Mouse (Mus musculus) stomach, embryonic 14.5 days (tissue): Measurements from ENCODE around the gene Ly75. TPM values are rescaled to one million over a fixed set of nuclear protein-coding genes. Genes with fewer than 3 reads are reported as not detected.

ENCODE experiments used
- ATAC-seq: fragments of 200-750 bp; cut with Nextera tagmentation; 2 replicates; pipeline ENCODE4 v1.8.0; 2017; ENCODE audit warnings: low read depth, moderate TSS enrichment; ENCODE audit not compliant: insufficient number of reproducible peaks, insufficient read depth, low FRiP score
- H3K27ac ChIP-seq: fragments of 300-500 bp; sonication (generic); 2 replicates; pipeline ENCODE4 v1.5.1; 2014; ENCODE audit warnings: mild to moderate bottlenecking, low read length, moderate library complexity, mixed read lengths
- H3K27me3 ChIP-seq: fragments of 300-500 bp; sonication (generic); 2 replicates; pipeline ENCODE4 v1.6.1; 2014; ENCODE audit warnings: low read length, control low read depth, mixed read lengths; ENCODE audit not compliant: control insufficient read depth, insufficient read depth
- H3K36me3 ChIP-seq: fragments of 300-500 bp; sonication (generic); 2 replicates; pipeline ENCODE4 v1.6.1; 2014; ENCODE audit warnings: mild to moderate bottlenecking, control low read depth, low read length, moderate library complexity, mixed read lengths; ENCODE audit not compliant: control insufficient read depth, insufficient read depth
- H3K4me1 ChIP-seq: fragments of 300-500 bp; sonication (generic); 2 replicates; pipeline ENCODE4 v1.6.1; 2014; ENCODE audit warnings: low read length, control low read depth, mixed read lengths; ENCODE audit not compliant: control insufficient read depth, insufficient read depth
- H3K4me2 ChIP-seq: fragments of 300-500 bp; sonication (generic); replicated peaks from 2 replicates; pipeline ENCODE4 v1.6.1; 2014; ENCODE audit warnings: low read depth, low read length, control low read depth
- H3K4me3 ChIP-seq: fragments of 300-500 bp; sonication (generic); 2 replicates; pipeline ENCODE4 v1.5.1; 2014; ENCODE audit warnings: low read depth, low read length, control low read depth
- H3K9ac ChIP-seq: fragments of 300-500 bp; sonication (generic); replicated peaks from 2 replicates; pipeline ENCODE4 v1.6.1; 2014; ENCODE audit warnings: low read depth, mild to moderate bottlenecking, control low read depth, low read length, moderate library complexity, mixed read lengths
- H3K9me3 ChIP-seq: fragments of 300-500 bp; sonication (generic); 2 replicates; pipeline ENCODE4 v1.6.1; 2016; ENCODE audit warnings: low read depth, low read length, control low read depth; ENCODE audit not compliant: control insufficient read depth
- WGBS: fragments of 180-500 bp; shearing (Covaris S2); extraction: QIAGEN DNeasy Blood & Tissue Kit; methylation state at CpG from one replicate; pipeline ENCODE4 v1.1.7; 2014; 5-methylcytosine and 5-hydroxymethylcytosine counted together
- polyA plus RNA-seq: library from polyadenylated mRNA; unstranded; fragments of >200 nt; fragmentation: Nextera tagmentation; extraction: Ambion mirVana; gene quantifications from 2 replicates; pipeline ENCODE4 v1.2.1, GENCODE M21; 2014

Gene Ly75
- 1.0 and 1.5 TPM in 2 replicates for polyA plus RNA-seq

GRCm38 (mm10) chr2:60382858-60383669 is at the start of gene Ly75:
Gene Ly75 (minus strand): TSS chr2:60383303.
- WGBS = under 1% methylated on average over 46 of the region's 46 CpGs
- no peaks in the 10 kb centered on the region for H3K36me3 ChIP-seq
- H3K4me3 ChIP-seq = peak within 1 kb of the TSS; percentile 49

GRCm38 (mm10) chr2:60430315-60431021 is 47.4 kb upstream of the Ly75 start:
- H3K9me3 ChIP-seq = no peaks in the 10 kb centered on the region
- H3K4me3 ChIP-seq = no peak overlapping the region
- no peaks in the 10 kb centered on the region for H3K36me3 ChIP-seq
- H3K9ac ChIP-seq = no peak overlapping the region
- WGBS = 84% methylated on average over 8 of the region's 8 CpGs
- no peaks in the 10 kb centered on the region for H3K4me1 ChIP-seq
- no peak overlapping the region for H3K4me2 ChIP-seq
- H3K27ac ChIP-seq = no peak overlapping the region
- no peak for ATAC-seq
- H3K27me3 ChIP-seq = no peaks in the 10 kb centered on the region

More at GRCm38 (mm10) chr2:60382858-60383669, at the start of gene Ly75:
- H3K4me2 ChIP-seq = peak within 1 kb of the TSS; percentile 88
- peak within 1 kb of the TSS; percentile 46; the same call in 1 of the 2 replicates for H3K9ac ChIP-seq
- H3K4me1 ChIP-seq = no peaks in the 10 kb centered on the region
- ATAC-seq = peak; percentile 98
- no peaks in the 10 kb centered on the region for H3K9me3 ChIP-seq
- H3K27ac ChIP-seq = no peak within 1 kb of the TSS
- no peaks in the 10 kb centered on the region for H3K27me3 ChIP-seq

GRCm38 (mm10) chr2:60418075-60418474 is 35.0 kb upstream of the Ly75 start:
- Histone ChIP-seq H3K36me3 (no peaks in the 10 kb centered on the region), H3K9me3 (no peaks in the 10 kb centered on the region)
- 6% methylated on average over 6 of the region's 6 CpGs for WGBS

GRCm38 (mm10) chr2:60414334-60414733 is 31.2 kb upstream of the Ly75 start:
- 56% methylated on average over 8 of the region's 8 CpGs for WGBS
- H3K4me1 ChIP-seq = no peaks in the 10 kb centered on the region
- H3K4me2 ChIP-seq = no peak overlapping the region
- no peaks in the 10 kb centered on the region for H3K27me3 ChIP-seq
- H3K36me3 ChIP-seq = no peaks in the 10 kb centered on the region
- no peaks in the 10 kb centered on the region for H3K9me3 ChIP-seq
- H3K27ac ChIP-seq = no peak overlapping the region
- no peak overlapping the region for H3K4me3 ChIP-seq
- H3K9ac ChIP-seq = no peak overlapping the region
- ATAC-seq = no peak

More at GRCm38 (mm10) chr2:60418075-60418474, 35.0 kb upstream of the Ly75 start:
- Histone ChIP-seq H3K4me3 (no peak overlapping the region), H3K27ac (no peak overlapping the region), H3K27me3 (no peaks in the 10 kb centered on the region), H3K9ac (no peak overlapping the region), H3K4me2 (no peak overlapping the region), H3K4me1 (no peaks in the 10 kb centered on the region)
- no peak for ATAC-seq

GRCm38 (mm10) chr2:60413006-60413650 is 30.0 kb upstream of the Ly75 start:
- no peaks in the 10 kb centered on the region for H3K4me1 ChIP-seq
- H3K9me3 ChIP-seq = no peaks in the 10 kb centered on the region
- H3K36me3 ChIP-seq = no peaks in the 10 kb centered on the region
- WGBS = 46% methylated on average over 18 of the region's 18 CpGs
- no peak overlapping the region for H3K4me2 ChIP-seq
- peak; percentile 33; the same call in 1 of the 2 replicates for ATAC-seq
- H3K27me3 ChIP-seq = no peaks in the 10 kb centered on the region
- H3K9ac ChIP-seq = no peak overlapping the region
- H3K27ac ChIP-seq = no peak overlapping the region
- H3K4me3 ChIP-seq = no peak overlapping the region

- Histone ChIP-seq H3K9me3 (no peaks in the 10 kb centered on the region), H3K36me3 (no peaks in the 10 kb centered on the region), H3K27me3 (no peaks in the 10 kb centered on the region), H3K4me3 (no peak overlapping the region), H3K4me1 (no peaks in the 10 kb centered on the region), H3K9ac (no peak overlapping the region), H3K4me2 (no peak overlapping the region), H3K27ac (no peak overlapping the region)
- no peak for ATAC-seq
- 83% methylated on average over 7 of the region's 7 CpGs for WGBS
Measured at GRCm38 (mm10) chr2:60411181-60411580, 28.1 kb upstream of the Ly75 start.

- Histone ChIP-seq H3K9me3 (no peaks in the 10 kb centered on the region), H3K27me3 (no peaks in the 10 kb centered on the region), H3K4me1 (no peaks in the 10 kb centered on the region), H3K4me2 (no peak overlapping the region), H3K27ac (no peak overlapping the region), H3K36me3 (no peaks in the 10 kb centered on the region), H3K4me3 (no peak overlapping the region), H3K9ac (no peak overlapping the region)
- WGBS = 54% methylated on average over 11 of the region's 11 CpGs
- no peak for ATAC-seq
Measured at GRCm38 (mm10) chr2:60409989-60410763, 27.1 kb upstream of the Ly75 start.

GRCm38 (mm10) chr2:60409194-60409593 is 26.1 kb upstream of the Ly75 start:
- WGBS = 65% methylated on average over 6 of the region's 6 CpGs
- Histone ChIP-seq H3K27me3 (no peaks in the 10 kb centered on the region), H3K9me3 (no peaks in the 10 kb centered on the region), H3K4me2 (no peak overlapping the region), H3K36me3 (no peaks in the 10 kb centered on the region), H3K27ac (no peak overlapping the region), H3K9ac (no peak overlapping the region), H3K4me3 (no peak overlapping the region), H3K4me1 (no peaks in the 10 kb centered on the region)
- no peak for ATAC-seq
